Mouse (Mus musculus) CH12.LX (cell line): ENCODE results near the gene Tle2. TPM values are rescaled to one million over a fixed set of nuclear protein-coding genes. Genes with fewer than 3 reads are reported as not detected.
A peak's percentile ranks its signal among the peaks of the same experiment; 100 is the strongest.

Experiments
- DNase-seq: peaks from one replicate; pipeline ENCODE4 v3.0.0-alpha.2; 2013; ENCODE audit errors: extremely low read depth
- H3K27ac ChIP-seq: 2 replicates; pipeline ENCODE4 v1.5.1; 2012; ENCODE audit warnings: low read depth, mild to moderate bottlenecking, control low read depth, moderate library complexity; ENCODE audit not compliant: insufficient read depth
- H3K27me3 ChIP-seq: replicated peaks from 2 replicates; pipeline ENCODE3; 2012; ENCODE audit warnings: inconsistent platforms
- H3K36me3 ChIP-seq, 2 experiments: replicated peaks in 1 of 2; 2 replicates each; pipeline versions ENCODE3 to v1.6.1; 2012; ENCODE audit warnings: inconsistent platforms in 1 of 2, low read length in 1 of 2, mild to moderate bottlenecking in 1 of 2, mixed read lengths in 1 of 2, moderate library complexity in 1 of 2; ENCODE audit not compliant: control insufficient read depth in 1 of 2, insufficient read depth in 1 of 2
- H3K4me1 ChIP-seq, 2 experiments: 2 replicates each; pipeline ENCODE4 v1.6.1; 2012; ENCODE audit warnings: inconsistent platforms in 1 of 2, moderate library complexity in 1 of 2; ENCODE audit not compliant: insufficient read depth in 2 of 2, control insufficient read depth in 1 of 2
- H3K4me2 ChIP-seq: 2 replicates; pipeline ENCODE4 v1.6.1; 2012; ENCODE audit warnings: low read depth, mild to moderate bottlenecking, control low read depth; ENCODE audit not compliant: poor library complexity, insufficient read depth, severe bottlenecking
- H3K4me3 ChIP-seq, 3 experiments: fragments of 150-350 bp in 1 of 3; sonication (generic) in 1 of 3; replicated peaks in 1 of 3; 2 replicates each; pipeline versions ENCODE3 to v1.5.1; 2011 to 2012; ENCODE audit warnings: low read depth in 2 of 3, low read length in 2 of 3, mild to moderate bottlenecking in 2 of 3, moderate library complexity in 2 of 3, control low read depth in 1 of 3, improper control_type of control experiment in 1 of 3, inconsistent platforms in 1 of 3, mixed read lengths in 1 of 3; ENCODE audit not compliant: poor library complexity in 1 of 3
- H3K79me2 ChIP-seq: replicated peaks from 2 replicates; pipeline ENCODE4 v1.6.1; 2012; ENCODE audit warnings: mild to moderate bottlenecking, moderate library complexity; ENCODE audit not compliant: control insufficient read depth, poor library complexity, insufficient read depth, severe bottlenecking; ENCODE audit errors: extremely low read depth
- H3K9ac ChIP-seq: 2 replicates; pipeline ENCODE4 v1.6.1; 2012; ENCODE audit warnings: low read depth, mild to moderate bottlenecking, control low read depth, moderate library complexity; ENCODE audit not compliant: insufficient read depth
- H3K9me3 ChIP-seq: replicated peaks from 2 replicates; pipeline ENCODE3; 2012; ENCODE audit warnings: low read length, inconsistent platforms, mixed read lengths
- BHLHE40 ChIP-seq: IDR thresholded peaks from 2 replicates; pipeline ENCODE4 v1.6.1; 2011; ENCODE audit warnings: mild to moderate bottlenecking, low read depth, low read length, improper control_type of control experiment
- CHD2 ChIP-seq: IDR thresholded peaks from 2 replicates; pipeline ENCODE4 v1.6.1; 2011; ENCODE audit warnings: low read length, improper control_type of control experiment
- E2F4 ChIP-seq: IDR thresholded peaks from 2 replicates; pipeline ENCODE4 v1.6.1; 2011; ENCODE audit warnings: low read depth, low read length, improper control_type of control experiment; ENCODE audit not compliant: insufficient replicate concordance
- ELF1 ChIP-seq: IDR thresholded peaks from 2 replicates; pipeline ENCODE4 v1.6.1; 2014; ENCODE audit warnings: low read depth, mild to moderate bottlenecking, inconsistent platforms, low read length, improper control_type of control experiment
- HCFC1 ChIP-seq: IDR thresholded peaks from 2 replicates; pipeline ENCODE4 v1.6.1; 2012; ENCODE audit warnings: low read depth, mild to moderate bottlenecking, inconsistent platforms, low read length, improper control_type of control experiment
- IRF4 ChIP-seq: IDR thresholded peaks from 2 replicates; pipeline ENCODE4 v1.6.1; 2014; ENCODE audit warnings: low read depth, mild to moderate bottlenecking, inconsistent platforms, low read length, improper control_type of control experiment
- KAT2A ChIP-seq: IDR thresholded peaks from 2 replicates; pipeline ENCODE4 v1.6.1; 2012; ENCODE audit warnings: low read length, improper control_type of control experiment, inconsistent platforms; ENCODE audit not compliant: insufficient replicate concordance
- MAX ChIP-seq: IDR thresholded peaks from 2 replicates; pipeline ENCODE4 v1.6.1; 2011; ENCODE audit warnings: low read length, improper control_type of control experiment
- MXI1 ChIP-seq: IDR thresholded peaks from 2 replicates; pipeline ENCODE4 v1.6.1; 2011; ENCODE audit warnings: mild to moderate bottlenecking, low read depth, low read length, improper control_type of control experiment
- MYC ChIP-seq: IDR thresholded peaks from 2 replicates; pipeline ENCODE4 v1.6.1; 2011; ENCODE audit warnings: low read depth, mild to moderate bottlenecking, improper control_type of control experiment, low read length
- NELFE ChIP-seq: IDR thresholded peaks from 2 replicates; pipeline ENCODE4 v1.6.1; 2011; ENCODE audit warnings: low read depth, low read length, improper control_type of control experiment
- POLR2A ChIP-seq: IDR thresholded peaks from 2 replicates; pipeline ENCODE4 v1.6.1; 2011; ENCODE audit warnings: low read depth, mild to moderate bottlenecking, improper control_type of control experiment, low read length
- POLR2AphosphoS2 ChIP-seq: IDR thresholded peaks from 2 replicates; pipeline ENCODE4 v1.6.1; 2011; ENCODE audit warnings: low read depth, low read length, improper control_type of control experiment
- SIN3A ChIP-seq: IDR thresholded peaks from 2 replicates; pipeline ENCODE4 v1.6.1; 2012; ENCODE audit warnings: low read length, improper control_type of control experiment, inconsistent platforms
- TBP ChIP-seq: conservative IDR thresholded peaks from 2 replicates; pipeline ENCODE4 v1.6.1; 2011; ENCODE audit warnings: low read depth, low read length, improper control_type of control experiment
- TCF12 ChIP-seq: IDR thresholded peaks from 2 replicates; pipeline ENCODE4 v1.6.1; 2014; ENCODE audit warnings: low read depth, mild to moderate bottlenecking, inconsistent platforms, low read length, improper control_type of control experiment
- USF1 ChIP-seq: IDR thresholded peaks from 2 replicates; pipeline ENCODE4 v1.6.1; 2014; ENCODE audit warnings: low read depth, mild to moderate bottlenecking, inconsistent platforms, low read length, improper control_type of control experiment
- ZC3H11A ChIP-seq: IDR thresholded peaks from 2 replicates; pipeline ENCODE4 v1.6.1; 2012; ENCODE audit warnings: low read depth, mild to moderate bottlenecking, inconsistent platforms, low read length, improper control_type of control experiment
- ZKSCAN1 ChIP-seq: IDR thresholded peaks from 2 replicates; pipeline ENCODE4 v1.6.1; 2012; ENCODE audit warnings: low read depth, inconsistent platforms, low read length, improper control_type of control experiment, borderline replicate concordance
- ZMIZ1 ChIP-seq: IDR thresholded peaks from 2 replicates; pipeline ENCODE4 v1.6.1; 2012; ENCODE audit warnings: low read depth, mild to moderate bottlenecking, inconsistent platforms, low read length, improper control_type of control experiment
- ZNF384 ChIP-seq: IDR thresholded peaks from 2 replicates; pipeline ENCODE4 v1.6.1; 2012; ENCODE audit warnings: low read depth, low read length, improper control_type of control experiment, inconsistent platforms
- dilution Hi-C: fragments of 300-500 bp; cut with MboI; formaldehyde crosslinking; loops from 2 replicates; pipeline ENCODE4 v1.14.3; 2020; ENCODE audit warnings: low sequenced_read_pairs; ENCODE audit not compliant: extremely low pct_unique_long_range_greater_than_20kb, extremely low pct_ligation_motif_present
- in situ Hi-C: fragments of 300-500 bp; cut with MboI; formaldehyde crosslinking; loops from 3 replicates; pipeline ENCODE4 v1.14.3; 2019; ENCODE audit warnings: low sequenced_read_pairs, low pct_ligation_motif_present, low pct_unique_long_range_greater_than_20kb, mixed read lengths
- polyA plus RNA-seq: library from polyadenylated mRNA; unstranded; fragments of >175 nt; gene quantifications from 2 replicates; pipeline ENCODE4 v1.2.1, GENCODE M21; 2012; ENCODE audit warnings: low read depth; ENCODE audit not compliant: insufficient read length
- total RNA-seq, 2 experiments: library from RNA; depleted of rRNA; stranded (reverse); fragments of 300-350 nt in 1 of 2; fragments of >200 nt in 1 of 2; gene quantifications; 2 replicates each; pipeline ENCODE4 v1.2.3; 2012 to 2014

The Tle2 gene
- total and polyA plus RNA-seq, 3 experiments = 0.29 to 0.30 TPM; not detected in 1

DNA sequence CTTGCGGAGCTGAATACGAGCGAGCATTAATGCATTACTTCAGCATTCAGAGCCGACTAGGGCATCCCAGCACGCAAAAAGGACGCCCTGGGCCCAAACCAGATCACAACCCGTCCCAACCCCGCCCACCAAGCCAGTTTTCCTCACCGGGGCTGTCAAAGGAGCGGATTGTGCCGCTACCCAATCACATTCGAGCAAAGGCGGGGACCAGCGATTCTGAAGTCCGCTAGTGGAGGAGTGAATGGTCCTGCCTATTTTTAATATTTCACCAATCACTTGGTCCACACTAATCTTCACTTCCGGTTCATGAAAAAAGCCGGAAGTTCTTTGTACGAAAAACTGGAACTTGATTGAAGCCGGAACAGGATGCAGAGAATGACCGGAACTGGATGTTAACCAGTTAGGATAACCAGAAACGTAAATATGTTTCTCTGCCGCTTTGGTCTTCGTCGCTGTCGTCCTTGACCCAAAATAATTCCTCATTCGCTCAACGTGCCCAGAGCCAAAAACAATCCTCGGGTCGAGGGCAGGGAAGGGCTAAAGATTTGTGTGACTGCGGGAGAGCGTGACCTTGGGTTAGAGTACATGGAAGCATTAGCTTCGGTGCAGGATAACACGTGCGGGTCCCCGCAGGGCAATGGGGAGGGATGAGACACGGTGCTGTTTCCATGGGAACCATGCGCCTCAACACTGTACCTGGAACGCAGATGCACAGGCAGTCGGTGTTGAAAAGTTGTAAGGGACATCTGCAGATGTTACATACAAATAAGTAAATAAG lies 31.8 kb downstream of the Tle2 start, which contains the start of gene BC025920:
Gene BC025920, plus strand, starts transcription at position 297 of the 778 bp plus-strand sequence.
- Histone ChIP-seq H3K27ac (peak within 1 kb of the TSS; percentile 65), H3K36me3 (peaks cover 6 to 27% of the 10 kb centered on the region in 2 experiments), H3K27me3 (peaks cover 11% of the 10 kb centered on the region), H3K4me1 (peaks cover 13 to 27% of the 10 kb centered on the region in 2 experiments), H3K9ac (peak within 1 kb of the TSS; percentile 62), H3K4me2 (peak within 1 kb of the TSS; percentile 91), H3K79me2 (no peaks in the 10 kb centered on the region), H3K4me3 (peak within 1 kb of the TSS; percentile 68 to 86 (median 70)), H3K9me3 (no peaks in the 10 kb centered on the region)
- dilution Hi-C loops (no loop called here), in situ Hi-C loops (loop anchor here (10.0 kb wide), 1 partner anchor 111 kb away; the partner anchor contains the start of gene Ncln)
- DNase-seq = peak; percentile 99
- TF ChIP-seq MXI1 (peak; percentile 91), ZC3H11A (no peak), MYC (peak; percentile 91), ZKSCAN1 (no peak), SIN3A (peak; percentile 83), CHD2 (peak; percentile 78), TBP (peak; percentile 90), POLR2AphosphoS2 (no peak), HCFC1 (peak; percentile 90), IRF4 (no peak; the same call in 1 of the 2 replicates), E2F4 (no peak), ZNF384 (peak; percentile 73), TCF12 (peak; percentile 46; the same call in 1 of the 2 replicates), NELFE (peak; percentile 77), ELF1 (peak; percentile 98), MAX (peak; percentile 95), USF1 (no peak), ZMIZ1 (no peak), BHLHE40 (peak; percentile 82), KAT2A (peak; percentile 72; the same call in 1 of the 2 replicates), POLR2A (peak; percentile 79)
